Mouse (Mus musculus) thymus, postnatal 0 days (tissue): Measurements from ENCODE around the gene Hexim2. TPM values are rescaled to one million over a fixed set of nuclear protein-coding genes. Genes with fewer than 3 reads are reported as not detected.

Source experiments
- DNase-seq: peaks from one replicate; pipeline ENCODE4 v3.0.0-alpha.2; 2015; ENCODE audit warnings: low spot score
- polyA plus RNA-seq: library from polyadenylated mRNA; unstranded; fragments of >200 nt; fragmentation: Nextera tagmentation; extraction: Ambion mirVana; gene quantifications from 2 replicates; pipeline ENCODE4 v1.2.1, GENCODE M21; 2015

Hexim2 gene
- polyA plus RNA-seq, result 6.9 and 8.9 TPM in 2 replicates

DNA sequence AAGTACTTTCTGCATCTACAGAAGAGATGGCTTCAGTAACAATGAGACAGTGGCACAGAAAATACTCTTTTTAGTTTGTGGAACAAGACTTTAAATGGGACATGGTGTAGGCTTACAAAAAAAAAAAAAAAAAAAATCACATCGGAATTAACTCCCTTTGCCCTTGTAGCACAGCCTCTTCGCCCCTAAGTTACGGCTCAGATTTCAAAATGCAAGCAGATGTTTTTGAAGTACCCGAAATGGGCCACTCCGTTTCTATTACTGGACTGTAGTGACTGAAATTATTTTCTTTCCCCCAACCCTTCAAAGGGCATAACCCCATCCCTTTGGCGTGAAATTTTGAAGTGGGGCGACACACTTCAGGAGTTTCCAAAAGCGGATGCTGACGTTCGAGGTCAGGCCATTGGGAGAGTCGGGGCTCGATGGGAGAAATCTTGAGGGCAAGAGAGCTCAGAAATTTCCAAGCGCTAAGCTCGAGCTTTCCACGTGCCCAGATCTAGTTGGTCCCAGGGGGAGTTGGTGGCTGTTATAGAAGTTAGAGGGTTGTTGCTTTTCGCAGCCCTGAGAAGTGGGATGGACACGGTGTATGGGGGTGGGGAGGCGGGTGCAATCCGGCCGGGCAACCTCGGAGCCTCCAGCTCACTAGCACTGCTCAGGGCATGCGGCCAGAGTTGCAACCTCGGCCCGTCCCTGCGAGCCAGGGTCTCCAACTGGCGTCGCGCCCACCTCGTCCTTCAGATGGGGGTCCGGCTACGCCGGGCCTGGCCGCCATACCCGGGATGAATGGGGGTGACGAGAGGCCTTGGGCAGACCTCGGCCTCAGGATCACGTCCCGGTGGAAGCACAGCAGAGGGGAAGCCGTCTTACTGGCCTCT is at the start of gene Hexim2:
Gene Hexim2, plus strand, starts transcription at position 729 of the 875 bp plus-strand sequence.
- peak; percentile 45 for DNase-seq

DNA sequence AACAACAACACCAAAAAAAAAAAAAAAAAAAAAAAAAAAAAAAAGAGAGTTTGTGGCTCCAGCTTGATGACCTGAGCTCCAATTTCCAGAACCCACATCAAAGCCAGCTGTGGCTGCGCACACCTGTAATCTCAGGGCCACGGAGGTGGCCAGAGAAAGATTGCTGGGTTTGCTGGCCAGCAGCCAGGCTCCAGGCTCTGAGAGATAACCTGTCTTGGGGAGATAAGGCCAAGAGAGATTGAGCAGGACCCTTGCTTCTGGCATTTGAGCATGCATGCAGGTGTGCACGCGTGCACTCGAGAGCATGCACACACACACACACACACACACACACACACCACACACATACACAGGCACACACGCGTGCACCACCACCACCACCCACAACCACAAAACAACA is 38.9 kb upstream of the Hexim2 start:
- DNase-seq, result no peak

DNA sequence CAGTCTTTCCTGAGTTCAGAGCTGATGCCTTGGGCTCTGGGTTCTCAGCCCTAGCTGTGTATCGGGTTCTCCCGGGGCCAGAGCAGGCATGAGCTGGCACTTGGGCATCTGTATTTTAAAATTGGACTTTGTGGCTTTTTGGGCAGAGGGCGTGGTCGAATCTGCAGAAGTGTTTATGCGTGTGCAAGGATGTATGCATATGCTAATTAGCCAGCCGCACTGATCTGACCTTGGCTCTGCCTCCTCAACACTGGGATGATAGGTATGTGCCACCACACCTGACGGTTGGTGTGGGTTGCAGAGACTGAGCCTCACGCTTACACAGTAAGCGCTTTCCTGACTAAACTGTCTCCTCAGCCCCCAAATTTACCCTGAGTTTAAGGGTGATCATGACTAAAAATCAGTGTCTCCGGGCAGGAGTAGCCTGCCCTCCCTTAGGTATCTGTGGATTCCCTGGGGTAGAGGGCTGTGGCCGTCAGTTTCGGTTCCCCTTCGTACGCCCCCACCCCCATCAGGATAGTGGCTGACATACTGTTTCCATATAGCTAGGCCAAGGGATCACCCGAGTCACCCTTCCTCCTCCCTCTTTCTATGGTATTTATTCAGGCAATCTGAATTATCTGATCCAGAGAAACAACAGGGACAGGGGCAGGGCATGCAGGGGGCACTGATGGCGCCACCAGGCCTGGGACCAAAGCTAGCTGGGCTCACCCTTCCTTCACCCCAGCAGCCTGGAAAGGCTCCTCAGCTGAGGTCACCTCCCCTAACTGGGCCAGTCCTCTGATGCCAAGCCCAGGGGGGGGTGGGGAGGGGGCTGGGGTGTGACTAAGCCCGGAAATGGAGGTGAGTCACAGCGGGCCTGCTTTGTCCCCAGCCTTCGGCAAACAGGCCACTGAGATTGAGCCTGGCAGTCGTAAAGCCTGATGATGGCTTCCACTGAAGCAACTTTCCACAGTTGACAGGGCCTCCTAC is 38.1 kb upstream of the Hexim2 start:
- no peak for DNase-seq

DNA sequence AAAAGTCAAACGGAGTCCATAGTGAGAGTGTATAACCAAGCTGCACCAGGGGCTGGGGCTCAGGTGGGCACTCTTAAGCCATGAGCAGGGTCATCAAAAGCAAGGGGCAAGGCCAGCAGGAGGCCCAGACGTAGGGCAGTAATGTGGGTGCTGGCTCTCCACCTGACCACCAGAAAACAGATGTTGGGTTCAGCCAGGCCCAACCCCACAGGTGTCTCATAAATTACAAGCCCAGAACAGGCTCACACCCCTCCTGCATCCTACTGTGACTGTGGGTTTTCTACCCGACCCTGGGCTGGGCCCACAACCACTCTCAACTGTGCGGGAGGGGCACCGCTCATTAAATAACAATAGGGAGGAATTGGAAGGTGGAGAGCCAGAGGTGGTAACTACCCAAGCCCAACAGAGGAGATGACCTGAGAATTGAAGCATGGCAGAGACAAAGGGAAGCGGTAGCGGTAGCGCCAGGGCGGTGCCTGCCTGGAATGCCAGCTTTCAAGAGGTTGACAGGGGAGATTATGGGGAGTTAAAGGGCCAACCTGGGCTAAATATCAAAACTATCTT is 37.0 kb upstream of the Hexim2 start:
- DNase-seq, result no peak

DNA sequence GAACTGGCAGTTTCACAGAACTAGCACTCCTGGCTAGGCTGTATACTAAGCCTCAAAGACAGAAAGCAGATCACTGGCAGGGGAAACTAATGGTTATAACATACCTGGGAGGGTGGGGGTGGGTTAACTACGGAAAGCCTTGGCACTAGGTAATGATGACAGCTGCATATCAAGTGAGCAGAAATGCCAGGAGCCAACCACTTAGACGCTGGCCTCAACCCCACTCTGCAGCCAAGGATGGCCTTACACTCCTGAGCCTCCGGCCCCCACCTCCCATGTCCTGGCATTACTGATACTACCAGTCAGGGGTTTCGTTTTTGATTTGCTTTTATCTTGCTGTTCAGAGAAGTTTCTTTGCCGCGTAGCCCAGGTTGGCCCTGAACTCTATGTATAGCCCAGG is 36.4 kb upstream of the Hexim2 start:
- no peak for DNase-seq

DNA sequence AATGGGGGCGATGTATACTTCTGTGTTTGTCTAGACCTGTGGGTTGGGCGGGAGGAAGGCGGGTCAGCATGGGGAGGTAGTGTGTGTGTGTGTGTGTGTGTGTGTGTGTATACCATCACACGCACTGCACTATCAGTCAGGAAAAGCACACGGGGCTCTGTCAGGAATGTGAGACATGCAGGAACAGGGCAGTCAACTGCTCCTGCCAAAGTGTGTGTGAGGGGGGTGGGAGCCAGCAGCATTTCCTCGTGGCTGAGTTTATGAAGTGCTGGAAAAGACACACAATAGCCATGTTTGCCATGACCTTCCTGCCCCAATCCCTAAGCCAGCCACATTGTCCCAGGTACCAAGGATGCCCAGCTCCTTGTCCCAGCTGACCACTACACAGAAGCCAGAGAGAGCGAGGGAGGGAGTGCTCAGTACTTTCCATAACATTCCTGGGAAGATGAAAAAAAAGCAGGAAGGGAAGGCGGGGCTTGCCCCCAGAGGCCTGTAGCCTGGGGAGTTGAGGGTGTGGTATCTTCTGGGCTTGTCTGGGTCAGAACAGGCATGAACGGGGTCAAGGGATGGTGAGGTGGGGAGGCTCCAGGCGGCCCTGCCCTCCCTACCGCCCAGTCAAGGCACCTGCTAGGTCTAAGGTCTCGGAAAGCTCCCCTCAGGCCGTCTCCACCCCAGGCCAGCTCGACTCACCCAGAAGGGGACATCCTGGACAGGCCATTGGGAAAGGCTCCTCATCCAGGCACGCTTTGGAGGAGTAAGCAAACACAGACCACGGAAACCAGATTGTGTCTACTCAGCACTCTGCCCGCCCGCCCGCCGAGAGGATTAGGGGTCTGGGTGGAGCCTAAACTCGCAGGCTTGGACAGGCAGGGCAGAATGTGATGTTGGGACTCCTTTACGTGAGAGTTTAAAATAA is 35.0 kb upstream of the Hexim2 start:
- no peak for DNase-seq

DNA sequence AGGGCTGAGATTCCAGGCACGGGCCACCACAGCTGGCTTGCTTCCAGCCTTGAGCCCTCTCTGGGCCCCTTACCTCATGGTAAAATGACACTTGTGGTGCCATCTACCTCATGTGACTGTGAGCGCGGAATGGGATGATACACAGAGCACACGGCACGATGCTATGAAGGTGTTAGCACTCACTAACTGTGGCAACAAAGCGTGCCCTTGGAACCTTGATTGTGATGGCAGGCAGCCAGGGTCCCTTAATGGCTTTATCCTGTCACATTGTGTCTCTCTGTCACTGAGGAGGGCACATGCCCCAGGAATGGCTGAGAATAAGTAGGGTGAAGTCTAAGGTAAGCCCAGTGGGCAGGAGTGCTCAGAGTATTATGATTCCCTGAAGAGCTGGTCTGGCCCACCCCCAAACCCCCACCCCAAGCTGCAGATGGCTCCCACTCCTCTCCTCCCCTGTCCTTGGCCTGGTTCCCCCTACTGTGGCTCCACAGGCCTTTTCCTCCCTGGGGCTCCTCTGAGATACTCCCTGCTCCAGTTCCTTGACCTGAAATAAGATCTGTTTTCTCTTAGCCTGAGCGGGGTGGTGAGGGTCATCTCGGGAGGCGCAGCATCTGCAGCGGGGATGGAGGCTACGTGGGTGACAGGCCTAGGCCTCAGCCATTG is 33.6 kb upstream of the Hexim2 start:
- no peak for DNase-seq

DNA sequence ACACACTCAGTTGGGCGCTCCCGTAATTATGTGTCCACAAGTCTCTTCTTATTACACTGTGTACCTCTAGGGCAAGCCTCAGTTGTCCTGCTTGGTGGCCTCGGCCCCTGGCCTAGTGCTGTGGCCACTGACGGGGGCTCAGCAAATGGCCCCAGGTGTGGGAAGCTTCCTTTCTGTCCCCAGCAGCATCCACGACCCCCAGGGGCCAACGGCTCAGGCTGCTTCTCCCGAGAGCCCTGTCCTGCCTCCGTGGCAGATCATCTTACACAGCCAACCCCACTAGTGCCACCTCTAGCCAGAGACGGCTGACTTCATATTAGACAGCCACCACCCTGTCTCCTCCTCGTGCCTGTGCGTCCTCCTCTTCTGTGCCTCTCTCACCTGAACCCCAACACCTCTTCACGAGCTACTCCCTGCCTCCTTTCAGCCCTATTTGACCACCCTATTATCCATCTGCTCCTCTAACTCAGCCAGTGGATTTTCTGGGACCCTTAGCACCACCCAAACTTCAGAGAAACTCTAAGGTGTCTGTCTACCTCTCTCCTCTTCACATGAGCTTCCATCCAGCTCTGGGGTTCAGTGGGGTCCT is 32.8 kb upstream of the Hexim2 start:
- no peak for DNase-seq

DNA sequence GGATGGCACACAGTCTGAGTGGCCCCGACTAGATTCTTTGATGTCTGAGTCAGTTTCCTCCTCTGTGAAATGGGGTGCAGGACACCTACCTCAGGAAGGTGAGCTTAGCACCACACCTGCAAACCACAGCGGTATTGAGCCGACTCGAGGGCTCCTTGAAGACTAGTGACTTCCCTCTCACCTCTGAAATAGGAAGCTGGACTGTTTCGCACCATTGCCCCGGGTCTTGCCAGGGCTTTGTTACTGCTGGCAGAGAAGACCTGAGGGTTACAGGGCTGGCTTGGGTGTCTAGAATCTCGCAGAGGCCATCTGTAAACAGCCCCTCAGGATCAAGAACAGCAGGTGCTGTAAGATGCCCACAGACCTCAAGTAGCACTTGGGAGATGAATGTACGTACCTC is 31.9 kb upstream of the Hexim2 start:
- no peak for DNase-seq

DNA sequence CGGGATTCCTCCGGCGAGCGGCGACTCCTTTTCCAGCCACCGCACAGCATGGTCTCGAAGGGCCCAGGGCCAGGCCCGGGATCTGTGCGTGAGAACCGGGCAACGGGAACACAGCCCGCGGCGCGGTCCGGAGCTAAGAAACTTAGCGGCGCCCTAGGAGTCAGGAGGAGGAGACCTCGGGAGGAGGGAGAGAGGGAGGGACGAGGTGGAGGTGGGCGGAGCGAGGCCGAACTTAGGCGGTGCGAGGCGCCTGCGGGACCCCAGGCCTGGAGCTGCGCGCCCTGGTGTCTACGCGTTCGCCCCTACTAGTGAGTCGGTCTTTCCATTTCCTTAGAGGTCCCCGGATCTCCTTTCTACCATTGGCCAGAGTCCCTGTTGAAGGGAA is 30.8 kb upstream of the Hexim2 start, which contains the start of the genes Plcd3 and Acbd4:
Gene Plcd3, minus strand, starts transcription at position 178 of the 385 bp plus-strand sequence.
Gene Acbd4, plus strand, starts transcription at position 202 of the 385 bp plus-strand sequence.
- DNase-seq, result peak; percentile 48

DNA sequence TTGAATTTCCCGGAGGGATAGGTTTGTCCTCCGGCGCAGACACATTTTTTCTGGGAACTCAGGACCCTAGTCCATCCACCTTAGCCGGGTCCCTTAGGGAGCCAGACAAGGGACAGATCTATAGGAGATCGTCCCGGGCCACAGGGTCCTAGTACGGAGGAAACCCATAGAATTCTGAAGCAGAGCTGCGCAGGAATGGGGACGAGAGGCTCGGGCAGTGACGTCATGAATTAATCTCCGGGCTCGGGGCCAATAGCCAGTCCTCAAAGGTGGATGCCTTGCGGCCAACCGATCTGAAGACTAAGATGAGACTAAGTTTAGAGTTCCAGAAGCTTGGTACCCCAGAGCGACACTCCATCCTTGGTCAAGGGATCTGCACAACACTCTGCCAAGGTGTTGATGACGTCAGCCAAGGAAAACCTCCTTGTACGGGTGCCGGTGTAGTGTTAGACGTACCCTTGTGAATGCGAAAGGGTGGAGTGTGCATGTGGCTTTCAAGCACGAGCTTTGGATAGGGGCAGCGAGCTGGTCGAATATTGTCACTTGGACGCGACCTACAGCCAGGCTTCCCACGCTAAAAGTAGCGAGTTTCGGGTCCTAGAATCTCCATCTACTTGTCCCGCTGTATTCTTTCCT is 30.2 kb upstream of the Hexim2 start:
- DNase-seq, result peak; percentile 49

DNA sequence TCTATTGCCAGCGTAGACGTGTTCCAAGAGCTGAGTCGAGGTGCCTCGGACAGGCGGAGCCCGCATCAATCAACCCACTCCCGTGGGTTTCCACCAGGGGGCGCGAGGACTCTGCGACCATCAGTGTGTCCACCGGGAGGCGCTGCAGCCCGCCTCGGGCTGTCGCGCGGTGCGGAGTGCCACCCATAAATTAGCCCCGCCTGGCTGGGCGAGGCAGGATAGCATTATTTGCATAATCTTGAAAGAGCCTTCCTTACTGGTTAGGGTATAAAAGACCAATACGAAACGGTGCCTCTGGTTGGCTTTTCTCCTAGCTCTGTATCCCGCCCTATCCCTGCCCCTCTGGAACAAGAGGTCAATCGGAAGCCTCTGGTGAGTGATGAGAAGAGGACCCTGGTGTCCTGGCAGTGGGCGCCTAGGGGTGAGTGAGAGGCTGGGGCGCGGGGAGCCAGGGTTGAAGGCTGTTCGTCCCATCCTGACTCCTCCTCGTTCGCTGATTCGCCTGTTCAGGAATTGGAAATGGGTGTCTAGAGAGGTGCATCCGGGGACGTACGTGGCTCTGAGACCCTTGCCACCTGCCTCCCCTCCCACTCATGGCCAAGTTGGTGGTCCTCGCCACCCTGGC is 29.4 kb upstream of the Hexim2 start:
- peak; percentile 96 for DNase-seq

DNA sequence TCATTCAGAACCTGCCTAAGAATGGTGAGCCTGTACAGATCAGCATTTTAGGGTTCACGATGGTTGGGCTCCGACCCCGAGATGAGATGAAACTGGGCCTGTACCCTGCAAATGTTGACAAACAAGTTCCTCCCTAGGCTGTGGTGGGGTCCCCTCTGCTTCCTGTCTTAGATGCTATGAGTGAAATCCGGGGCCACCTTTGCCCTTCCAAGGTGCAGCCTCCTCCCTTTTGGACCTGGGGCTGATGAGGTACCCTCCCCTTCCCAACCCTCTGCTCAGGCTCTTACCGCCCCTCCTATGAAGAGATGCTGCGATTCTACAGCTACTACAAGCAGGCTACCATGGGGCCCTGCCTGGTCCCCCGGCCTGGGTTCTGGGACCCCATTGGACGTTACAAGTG is 28.6 kb upstream of the Hexim2 start:
- DNase-seq, result no peak

DNA sequence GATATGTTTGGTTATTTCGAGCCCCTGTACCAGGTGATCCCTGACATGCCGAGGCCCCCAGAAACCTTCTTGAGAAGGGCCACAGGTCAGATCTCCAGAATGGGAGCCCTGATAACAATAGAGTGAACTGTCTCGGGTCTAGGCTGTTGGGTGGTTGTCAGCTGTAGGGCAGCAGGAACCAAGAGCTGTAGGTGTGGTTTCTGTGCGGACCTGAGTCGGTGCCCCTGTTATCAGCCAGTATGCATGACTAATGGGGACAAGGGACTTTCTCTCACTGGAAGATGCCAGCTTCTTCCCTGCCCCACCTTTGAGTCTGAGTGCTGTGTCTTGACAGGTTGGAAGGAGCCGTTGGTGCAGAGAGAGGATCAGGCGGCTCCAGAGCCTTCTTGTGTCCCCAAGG is 27.8 kb upstream of the Hexim2 start:
- no peak for DNase-seq

DNA sequence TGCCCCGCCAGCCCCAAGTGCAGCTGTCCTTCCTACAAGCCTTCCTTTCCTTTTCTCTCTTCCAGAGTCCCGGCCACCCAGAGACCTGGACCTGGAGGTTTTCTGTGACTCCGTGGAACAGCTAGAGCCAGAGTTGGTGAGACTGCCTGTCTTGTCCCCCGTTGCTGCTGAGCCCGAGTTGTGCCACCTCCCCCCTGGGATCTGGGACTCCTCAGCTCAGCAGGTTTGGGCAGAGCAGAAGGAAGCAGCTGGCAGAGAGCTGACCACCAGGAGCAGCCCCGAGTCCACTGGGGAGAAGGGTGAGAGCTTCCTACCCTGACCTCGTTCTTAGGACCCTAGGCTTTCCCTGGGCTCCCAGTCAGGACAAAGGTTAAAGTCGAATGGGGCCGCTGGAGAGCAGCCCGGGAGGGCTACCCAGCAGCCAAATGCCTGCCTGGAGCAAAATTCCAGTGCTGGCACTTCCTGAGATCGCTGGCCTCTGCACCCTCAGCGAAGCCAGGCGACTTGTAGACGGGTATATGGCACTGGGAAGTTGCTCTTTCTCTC is 27.0 kb upstream of the Hexim2 start:
- DNase-seq, result no peak

DNA sequence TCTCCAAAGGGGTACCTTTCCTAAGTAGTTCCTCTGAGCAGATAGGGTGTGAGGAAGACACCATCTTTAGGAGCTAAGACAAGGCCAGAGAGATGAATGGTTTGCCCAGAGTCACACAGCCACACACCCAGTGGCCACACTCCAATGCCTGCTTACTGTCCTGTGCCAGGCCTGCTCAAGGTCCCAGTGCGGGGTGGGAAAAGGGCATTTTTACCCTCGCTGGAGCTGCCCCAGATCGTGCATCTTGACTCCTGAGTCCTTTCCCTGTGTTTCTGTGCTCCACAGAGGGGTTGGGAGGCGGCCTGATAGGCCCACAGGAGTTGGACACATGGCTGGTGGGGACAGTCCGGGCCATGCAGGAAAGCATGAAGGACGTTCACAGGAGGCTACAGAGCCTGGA is 26.4 kb upstream of the Hexim2 start:
- DNase-seq, result no peak

DNA sequence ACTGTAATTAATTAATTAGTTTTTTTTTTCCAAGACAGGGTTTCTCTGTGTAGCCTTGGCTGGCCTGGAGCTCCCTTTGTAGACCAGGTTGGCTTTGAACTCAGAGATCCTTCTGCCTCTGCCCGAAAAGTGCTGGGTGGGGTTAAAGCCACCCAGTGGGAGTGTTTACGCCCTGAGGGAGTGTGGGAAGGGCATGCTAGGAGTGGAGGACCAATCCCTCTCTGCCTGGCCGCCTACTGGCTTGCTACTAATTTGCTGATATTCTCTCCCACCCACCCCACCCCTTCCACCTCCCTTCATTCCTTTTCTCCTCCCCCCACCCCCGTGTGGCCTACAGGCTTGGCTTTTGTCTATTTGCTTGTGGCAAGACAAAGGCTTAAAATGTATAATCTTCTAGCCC is 25.8 kb upstream of the Hexim2 start:
- DNase-seq, result no peak

DNA sequence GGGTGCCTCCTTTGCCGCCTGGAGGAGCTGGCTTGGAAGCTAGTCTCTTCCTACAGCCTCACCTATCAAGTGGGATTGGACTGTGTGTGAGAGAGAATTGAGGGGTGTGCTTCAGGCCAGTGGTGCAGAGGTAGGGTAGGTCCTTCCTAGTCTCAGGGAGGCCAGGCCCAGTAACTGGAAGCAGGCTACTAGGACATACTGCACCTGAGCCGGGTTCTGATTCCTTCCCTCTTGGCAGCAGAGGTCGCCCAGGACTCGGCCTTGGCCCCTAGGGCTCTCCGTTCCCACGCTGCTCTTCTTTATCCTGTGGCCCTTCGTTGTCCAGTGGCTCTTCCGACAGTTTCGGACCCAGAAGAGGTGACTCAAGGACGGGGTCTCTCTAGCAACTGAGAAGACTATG is 20.9 kb upstream of the Hexim2 start:
- DNase-seq, result no peak
